Mouse (Mus musculus) CD4-positive naive resting alpha-beta T cell, adult 57 days (primary cell): ENCODE data around the gene Zbtb38. TPM values are rescaled to one million over a fixed set of nuclear protein-coding genes. Genes with fewer than 3 reads are reported as not detected.

Experiments used
- total RNA-seq: library from RNA; stranded (reverse); gene quantifications from one replicate; pipeline ENCODE4 v1.2.4, GENCODE M21; 2023

Gene Zbtb38
- 28.7 TPM for total RNA-seq

DNA sequence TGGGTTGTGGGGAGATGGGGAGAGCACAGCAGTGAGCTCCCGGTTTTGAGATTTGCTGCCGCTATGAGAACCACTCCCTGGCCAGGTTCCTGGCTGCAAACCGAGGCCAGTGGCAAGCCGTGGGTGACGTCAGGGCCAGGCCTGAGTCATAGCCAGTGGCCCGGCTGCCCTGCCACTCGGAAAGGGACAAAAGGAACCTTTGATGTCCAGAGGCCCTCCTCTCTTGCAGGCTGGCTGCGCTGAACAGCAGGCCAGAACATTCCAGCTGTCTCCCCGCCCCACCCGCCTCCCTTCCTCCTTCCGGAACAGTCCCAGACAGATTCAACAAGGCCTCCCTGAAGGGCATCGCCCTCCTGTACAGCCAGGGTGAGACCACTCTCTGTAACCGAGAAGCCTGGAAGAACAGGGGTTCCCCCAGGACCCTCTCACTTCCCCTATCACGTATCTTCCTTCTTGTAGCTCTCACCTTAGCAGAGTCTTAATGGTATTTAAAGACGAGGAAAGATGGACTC lies at the start of gene Zbtb38:
TSS of gene Zbtb38 (minus strand) at position 229 of the 512 bp plus-strand sequence.

Other genes starting within 250 kb of the Zbtb38 start
- gene Gm28729, start 227.6 kb downstream of the Zbtb38 start, total RNA-seq, result not detected
- gene Rasa2, start 121.2 kb downstream of the Zbtb38 start, total RNA-seq, result 60.0 TPM
- gene Pxylp1, start 139.8 kb upstream of the Zbtb38 start, total RNA-seq, result 34.8 TPM